In genomic region chr16:93576412-93577082, GRCm38 (mm10) we compare ENCODE assay signal across 8 mouse cellular contexts. TPM values are rescaled to one million over a fixed set of nuclear protein-coding genes. Genes with fewer than 3 reads are reported as not detected.
A peak's percentile ranks its signal among the peaks of the same experiment; 100 is the strongest.
DNase-seq lines count a peak whose midpoint lies in the region; ATAC-seq and TF ChIP-seq lines count a peak whose summit lies in the region.

No protein-coding gene starts in this region.

- no peak overlapping the region for H3K27ac ChIP-seq in kidney, postnatal 0 days
- H3K27ac ChIP-seq in liver, postnatal 0 days (ENCODE audit: low read depth) = no peak overlapping the region
- H3K27ac ChIP-seq in olfactory bulb, adult 2 months (ENCODE audit: insufficient read depth, low read depth, low read length) = no peak overlapping the region

- H3K4me3 ChIP-seq in C2C12 (ENCODE audit: insufficient read depth, poor library complexity, severe bottlenecking) = no peak overlapping the region
- H3K4me3 ChIP-seq in kidney, postnatal 0 days (replicated peaks; ENCODE audit: low read depth, low read length) = no peak overlapping the region
- H3K4me3 ChIP-seq in liver, postnatal 0 days (ENCODE audit: low read depth, low read length) = no peak overlapping the region
- no peak overlapping the region for H3K4me3 ChIP-seq in olfactory bulb, adult 2 months (ENCODE audit: insufficient read depth, low read depth, low read length)

- ATAC-seq in kidney, postnatal 0 days (replicated peaks; ENCODE audit: low FRiP score, low read depth) = no peak
- no peak for ATAC-seq in liver, postnatal 0 days

- TF ChIP-seq EP300 in liver, postnatal 0 days (IDR thresholded peaks at IDR 0.05; ENCODE audit: low read depth) = no peak

- intact Hi-C loops in gastrocnemius, postnatal 36 days (cut with DNase I) = loop anchor here (1.0 kb wide), 1 partner anchor 10 kb away; no protein-coding TSS in a partner anchor

- peak; percentile 51 for TF ChIP-seq CTCF in C2C12 (IDR thresholded peaks at IDR 0.05; ENCODE audit: control insufficient read depth, insufficient read depth, insufficient read length)
- TF ChIP-seq CTCF in kidney, postnatal 0 days (IDR thresholded peaks at IDR 0.05; ENCODE audit: low read depth) = peak; percentile 99
- peak; percentile 95 for TF ChIP-seq CTCF in liver, postnatal 0 days (IDR thresholded peaks at IDR 0.05; ENCODE audit: low read depth)
- TF ChIP-seq CTCF in olfactory bulb, adult 2 months (IDR thresholded peaks at IDR 0.05; ENCODE audit: insufficient read depth, low read depth, low read length) = peak; percentile 45; the same call in 1 of the 2 replicates

- H3K9ac ChIP-seq in kidney, postnatal 0 days (ENCODE audit: low read depth, low read length) = no peak overlapping the region
- H3K9ac ChIP-seq in liver, postnatal 0 days (replicated peaks) = no peak overlapping the region

- no peaks in the 10 kb centered on the region for H3K9me3 ChIP-seq in kidney, postnatal 0 days (replicated peaks; ENCODE audit: low read length)
- no peaks in the 10 kb centered on the region for H3K9me3 ChIP-seq in liver, postnatal 0 days (ENCODE audit: low read length)

- H3K36me3 ChIP-seq in C2C12 (ENCODE audit: control insufficient read depth, insufficient read depth) = no peaks in the 10 kb centered on the region
- no peaks in the 10 kb centered on the region for H3K36me3 ChIP-seq in kidney, postnatal 0 days (ENCODE audit: insufficient read depth, low read length)
- no peaks in the 10 kb centered on the region for H3K36me3 ChIP-seq in liver, postnatal 0 days (replicated peaks; ENCODE audit: insufficient read depth, low read length)

- WGBS in kidney, postnatal 0 days = 28% methylated on average over 14 of the region's 14 CpGs
- WGBS in liver, postnatal 0 days (ENCODE audit: insufficient replicate concordance) = 38% methylated on average over 14 of the region's 14 CpGs
- WGBS in olfactory bulb, adult 2 months = 36% methylated on average over 14 of the region's 14 CpGs

- no peak overlapping the region for H3ac ChIP-seq in C2C12 (ENCODE audit: control insufficient read depth, insufficient read length, low read depth)

- no peak for TF ChIP-seq POLR2A in olfactory bulb, adult 2 months (IDR thresholded peaks at IDR 0.05; ENCODE audit: insufficient read depth, low read depth, low read length)

- 0 out of 2 replicates have a peak, but pooled peaks cover 5% of the 10 kb centered on the region for H3K4me1 ChIP-seq in kidney, postnatal 0 days (replicated peaks; ENCODE audit: insufficient read depth, low read length)
- peaks cover 3% of the 10 kb centered on the region; the same call in 1 of the 2 replicates for H3K4me1 ChIP-seq in liver, postnatal 0 days (ENCODE audit: insufficient read depth)
- 0 out of 2 replicates have a peak, but pooled peaks cover 5% of the 10 kb centered on the region for H3K4me1 ChIP-seq in olfactory bulb, adult 2 months (ENCODE audit: control insufficient read depth, insufficient read depth, low read length)

- H3K4me2 ChIP-seq in kidney, postnatal 0 days (ENCODE audit: low read length) = no peak overlapping the region
- H3K4me2 ChIP-seq in liver, postnatal 0 days (ENCODE audit: low read depth, low read length) = no peak overlapping the region

- H3K27me3 ChIP-seq in C2C12 (ENCODE audit: control insufficient read depth, insufficient read depth, insufficient read length) = no peaks in the 10 kb centered on the region
- H3K27me3 ChIP-seq in kidney, postnatal 0 days (ENCODE audit: insufficient read depth, low read length) = no peaks in the 10 kb centered on the region
- H3K27me3 ChIP-seq in liver, postnatal 0 days (ENCODE audit: insufficient read depth, low read length) = no peaks in the 10 kb centered on the region

- peak; percentile 78 to 86 for DNase-seq in adrenal gland, adult 18-20 months (ENCODE audit: low spot score in 2 of 2)
- DNase-seq in embryo, embryonic 10 days (ENCODE audit: low spot score) = peak; percentile 91
- peak; percentile 69 to 74 for DNase-seq in gastrocnemius, postnatal 36 days
- DNase-seq in kidney, postnatal 0 days (ENCODE audit: low spot score) = peak; percentile 88
- peak; percentile 84 for DNase-seq in liver, postnatal 0 days
- DNase-seq in testis, postnatal 10 days (ENCODE audit: low spot score) = peak; percentile 93

- H3K79me3 ChIP-seq in C2C12 (ENCODE audit: low read depth) = no peaks in the 10 kb centered on the region

- H3K79me2 ChIP-seq in C2C12 (ENCODE audit: control insufficient read depth, insufficient read depth) = no peaks in the 10 kb centered on the region

TF ChIP-seq in C2C12, 6 proteins besides CTCF, POLR2A, EP300 and RAD21:
- no peak for TF ChIP-seq MYOG (IDR thresholded peaks at IDR 0.05; ENCODE audit: control insufficient read depth, extremely low read depth, insufficient read length)
- TF ChIP-seq FOSL1 (IDR thresholded peaks at IDR 0.05; ENCODE audit: insufficient read depth, low read length, poor library complexity, severe bottlenecking) = no peak
- no peak for TF ChIP-seq MYOD1 (IDR thresholded peaks at IDR 0.05; ENCODE audit: control insufficient read depth, insufficient read length, low read depth)
- TF ChIP-seq USF1 (IDR thresholded peaks at IDR 0.05; ENCODE audit: low read depth) = no peak
- TF ChIP-seq MAX (IDR thresholded peaks at IDR 0.05) = no peak
- no peak for TF ChIP-seq CEBPB (IDR thresholded peaks at IDR 0.05; ENCODE audit: low read depth)
TF ChIP-seq in C2C12: peak in this region for 0.

RNA-seq across cellular contexts. Expression of gene Setd4, which starts 27.3 kb away (rescaled TPM):
- 6.2 TPM for polyA plus RNA-seq in C2C12 (2012; fragmentation: generic; extraction: Trizol)
- total RNA-seq in adrenal gland, adult 18-20 months (2021) = 1 to 10 TPM; 2.9 to 8.1 TPM
- 1 to 10 TPM; 1.0 to 1.4 TPM for total RNA-seq in gastrocnemius, postnatal 36 days (2021)
- 12.3 and 12.5 TPM in 2 replicates for polyA plus RNA-seq in kidney, postnatal 0 days (2015; fragmentation: Nextera tagmentation; extraction: Ambion mirVana)
- polyA plus RNA-seq in liver, postnatal 0 days (2015; fragmentation: Nextera tagmentation; extraction: Ambion mirVana) = 6.0 and 6.3 TPM in 2 replicates
- polyA plus RNA-seq in olfactory bulb, adult 2 months (2012; ENCODE audit: insufficient read depth, insufficient read length, low replicate concordance, missing spikeins) = not detected in 2 replicates

RNA-seq across cellular contexts. Expression of gene Cbr1, which starts 29.1 kb away (rescaled TPM):
- polyA plus RNA-seq in C2C12 (2012; fragmentation: generic; extraction: Trizol) = 18.2 TPM
- total RNA-seq in adrenal gland, adult 18-20 months (2021) = 10 to 100 TPM; 71.0 to 89.8 TPM
- total RNA-seq in gastrocnemius, postnatal 36 days (2021) = 10 to 100 TPM; 19.3 to 24.6 TPM
- 278 and 299 TPM in 2 replicates for polyA plus RNA-seq in kidney, postnatal 0 days (2015; fragmentation: Nextera tagmentation; extraction: Ambion mirVana)
- 131 and 174 TPM in 2 replicates for polyA plus RNA-seq in liver, postnatal 0 days (2015; fragmentation: Nextera tagmentation; extraction: Ambion mirVana)
- not detected in 2 replicates for polyA plus RNA-seq in olfactory bulb, adult 2 months (2012; ENCODE audit: insufficient read depth, insufficient read length, low replicate concordance, missing spikeins)

RNA-seq across cellular contexts. Expression of gene Gm5678, which starts 51.4 kb away (rescaled TPM):
- polyA plus RNA-seq in C2C12 (2012; fragmentation: generic; extraction: Trizol) = not detected
- 1 to 10 TPM; 4.1 to 4.4 TPM for total RNA-seq in adrenal gland, adult 18-20 months (2021)
- 1 to 10 TPM in 1 of 2 experiments, under 1 TPM in 1; 0.69 to 1.5 TPM for total RNA-seq in gastrocnemius, postnatal 36 days (2021)
- polyA plus RNA-seq in kidney, postnatal 0 days (2015; fragmentation: Nextera tagmentation; extraction: Ambion mirVana) = not detected in 2 replicates
- polyA plus RNA-seq in liver, postnatal 0 days (2015; fragmentation: Nextera tagmentation; extraction: Ambion mirVana) = not detected in 2 replicates
- not detected in 2 replicates for polyA plus RNA-seq in olfactory bulb, adult 2 months (2012; ENCODE audit: insufficient read depth, insufficient read length, low replicate concordance, missing spikeins)

Comparison
In these comparisons a context has a peak if more than half of its experiments do, and no peak if none do; other contexts are left out.
1. CTCF ChIP-seq: peak in every context shown above with its lines; median percentile 99 in kidney, postnatal 0 days; 95 in liver, postnatal 0 days; 51 in C2C12; 45 in olfactory bulb, adult 2 months.